ENCODE assay signal across 26 mouse cellular contexts in the genomic region with DNA sequence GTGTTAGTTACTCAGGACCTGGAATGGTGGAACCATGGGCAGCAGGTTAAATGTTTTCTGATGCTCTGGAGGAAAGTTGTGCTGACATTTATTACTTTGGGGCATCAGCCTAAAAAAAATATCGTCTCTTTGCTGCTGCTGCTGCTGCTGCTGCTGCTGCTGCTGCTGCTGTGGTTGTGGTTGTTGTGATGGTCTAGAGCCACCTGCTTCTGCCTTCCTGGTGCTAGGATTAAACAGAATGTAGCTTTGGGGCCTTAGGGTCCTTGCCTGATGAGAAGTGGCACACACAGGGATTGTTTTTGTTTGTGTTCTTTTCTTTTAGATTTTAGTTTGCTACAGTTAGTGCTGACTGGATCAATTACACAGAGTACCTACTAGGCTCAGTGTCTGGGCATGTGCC.
DNase-seq lines count a peak whose midpoint lies in the region; ATAC-seq and TF ChIP-seq lines count a peak whose summit lies in the region.
"Had no signal": no experiment of that assay in that cellular context is flagged by ENCODE, and none has a peak within 500 bp of the region (broad histone marks: within the 10 kb centered on the region; RNA-seq: fewer than 3 reads in every experiment).

No protein-coding gene starts in this region.

- H3K4me3 ChIP-seq in hindbrain, embryonic 10.5 days, result no peak overlapping the region
- H3K4me3 ChIP-seq in hindbrain, postnatal 0 days (ENCODE audit: low read length), result no peak overlapping the region
- no peak overlapping the region for H3K4me3 ChIP-seq in thymus, adult 2 months (ENCODE audit: control insufficient read depth, insufficient read depth, low read length)
- no peak overlapping the region for H3K4me3 ChIP-seq in kidney, embryonic 15.5 days (replicated peaks)
- H3K4me3 ChIP-seq: gastrocnemius, adult 2 months; hindbrain, embryonic 12.5 days; layer of hippocampus, adult 2 months; limb, embryonic 15.5 days; liver, embryonic 13.5 days; neural tube, embryonic 12.5 days had no signal

- no peak overlapping the region for H3K4me2 ChIP-seq in hindbrain, postnatal 0 days (ENCODE audit: low read depth, low read length)
- H3K4me2 ChIP-seq in kidney, embryonic 15.5 days, result no peak overlapping the region
- H3K4me2 ChIP-seq: hindbrain, embryonic 12.5 days; limb, embryonic 15.5 days; liver, embryonic 13.5 days; neural tube, embryonic 12.5 days had no signal

- peak overlapping the region; percentile 45 for H3K27ac ChIP-seq in hindbrain, embryonic 10.5 days
- H3K27ac ChIP-seq in hindbrain, postnatal 0 days, result no peak overlapping the region
- H3K27ac ChIP-seq in thymus, adult 2 months (ENCODE audit: control insufficient read depth, insufficient read depth, low read length), result peak overlapping the region; percentile 47
- no peak overlapping the region for H3K27ac ChIP-seq in kidney, embryonic 15.5 days
- H3K27ac ChIP-seq: hindbrain, embryonic 12.5 days; layer of hippocampus, adult 2 months; limb, embryonic 15.5 days; liver, embryonic 13.5 days; neural tube, embryonic 12.5 days had no signal

- no peak overlapping the region for H3K9ac ChIP-seq in hindbrain, postnatal 0 days (replicated peaks; ENCODE audit: low read length)
- H3K9ac ChIP-seq in kidney, embryonic 15.5 days, result no peak overlapping the region
- H3K9ac ChIP-seq: hindbrain, embryonic 12.5 days; limb, embryonic 15.5 days; liver, embryonic 13.5 days; neural tube, embryonic 12.5 days had no signal

- no peak for TF ChIP-seq CTCF in hindbrain, postnatal 0 days (IDR thresholded peaks at IDR 0.05; ENCODE audit: low read depth)
- TF ChIP-seq CTCF in thymus, adult 2 months (IDR thresholded peaks at IDR 0.05; ENCODE audit: borderline replicate concordance, control insufficient read depth, extremely low read depth, insufficient read depth, low read length, poor library complexity), result no peak

- no peaks in the 10 kb centered on the region for H3K9me3 ChIP-seq in hindbrain, embryonic 10.5 days
- no peaks in the 10 kb centered on the region for H3K9me3 ChIP-seq in hindbrain, postnatal 0 days (ENCODE audit: low read length)
- H3K9me3 ChIP-seq in kidney, embryonic 15.5 days (replicated peaks), result no peaks in the 10 kb centered on the region
- H3K9me3 ChIP-seq: hindbrain, embryonic 12.5 days; limb, embryonic 15.5 days; liver, embryonic 13.5 days; neural tube, embryonic 12.5 days had no signal

- DNase-seq in hindbrain, embryonic 10.5 days (ENCODE audit: low spot score), result no peak
- DNase-seq in hindbrain, postnatal 0 days (ENCODE audit: low spot score), result no peak
- peak; percentile 40 for DNase-seq in thymus, adult 2 months
- no peak for DNase-seq in thymus, adult 18-20 months
- peak; percentile 54 for DNase-seq in thymus, postnatal 14 days
- DNase-seq: adrenal gland, adult 2 months; adrenal gland, postnatal 36 days; B cell, adult 2 months; cerebellum, adult 18-20 months; cerebellum, postnatal 10 days; gastrocnemius, adult 2 months; gastrocnemius, postnatal 36 days; heart, adult 18-20 months; kidney, adult 11 months; left cerebral cortex, postnatal 4 days; liver, embryonic 13.5 days; lung, adult 18-20 months; lung, postnatal 10 days had no signal

- peaks cover 82% of the 10 kb centered on the region for H3K4me1 ChIP-seq in hindbrain, embryonic 10.5 days (replicated peaks)
- peaks cover 21% of the 10 kb centered on the region for H3K4me1 ChIP-seq in hindbrain, postnatal 0 days (ENCODE audit: insufficient read depth, low read length)
- peaks cover 21% of the 10 kb centered on the region for H3K4me1 ChIP-seq in thymus, adult 2 months (replicated peaks; ENCODE audit: control insufficient read depth, insufficient read depth, low read length)
- peaks cover 71% of the 10 kb centered on the region for H3K4me1 ChIP-seq in kidney, embryonic 15.5 days

- WGBS in hindbrain, embryonic 10.5 days, result 76% methylated on average over 1 of the region's 1 CpGs
- WGBS in hindbrain, postnatal 0 days, result 79% methylated on average over 1 of the region's 1 CpGs
- WGBS in thymus, adult 2 months, result 4% methylated on average over 1 of the region's 1 CpGs
- 46% methylated on average over 1 of the region's 1 CpGs for WGBS in kidney, embryonic 15.5 days

- H3K27me3 ChIP-seq in hindbrain, embryonic 10.5 days (ENCODE audit: insufficient read depth, poor library complexity, severe bottlenecking), result no peaks in the 10 kb centered on the region
- H3K27me3 ChIP-seq in hindbrain, postnatal 0 days (ENCODE audit: insufficient read depth, low read length), result no peaks in the 10 kb centered on the region
- H3K27me3 ChIP-seq in thymus, adult 2 months (ENCODE audit: control insufficient read depth, insufficient read depth, low read length), result no peaks in the 10 kb centered on the region
- H3K27me3 ChIP-seq in kidney, embryonic 15.5 days, result no peaks in the 10 kb centered on the region
- H3K27me3 ChIP-seq: hindbrain, embryonic 12.5 days; limb, embryonic 15.5 days; liver, embryonic 13.5 days; neural tube, embryonic 12.5 days had no signal

- TF ChIP-seq POLR2A in thymus, adult 2 months (IDR thresholded peaks at IDR 0.05; ENCODE audit: control insufficient read depth, extremely low read depth, insufficient read depth, low read length, poor library complexity), result no peak

- no peak for ATAC-seq in hindbrain, postnatal 0 days
- ATAC-seq in kidney, embryonic 15.5 days (replicated peaks; ENCODE audit: low FRiP score), result no peak
- ATAC-seq: activated CD4-positive, CD25-positive, alpha-beta regulatory T cell, adult 4 months; forebrain, embryonic 14.5 days; midbrain, embryonic 16.5 days had no signal

- H3K36me3 ChIP-seq in hindbrain, embryonic 10.5 days, result peaks cover 8% of the 10 kb centered on the region
- no peaks in the 10 kb centered on the region for H3K36me3 ChIP-seq in hindbrain, postnatal 0 days (ENCODE audit: insufficient read depth, low read length)
- H3K36me3 ChIP-seq in thymus, adult 2 months (ENCODE audit: control insufficient read depth, insufficient read depth, low read length), result no peaks in the 10 kb centered on the region; the same call in 1 of the 2 replicates
- peaks cover 10% of the 10 kb centered on the region for H3K36me3 ChIP-seq in kidney, embryonic 15.5 days

Comparison
In these comparisons a context has a peak if more than half of its experiments do, and no peak if none do; other contexts are left out.
1. DNase-seq: peak in thymus, adult 2 months (single experiment) and thymus, postnatal 14 days (single experiment); none in hindbrain, embryonic 10.5 days (single experiment), hindbrain, postnatal 0 days (single experiment) and thymus, adult 18-20 months (0 of 2).
2. H3K27ac ChIP-seq: peak in hindbrain, embryonic 10.5 days (single experiment) and thymus, adult 2 months (single experiment); none in hindbrain, postnatal 0 days (single experiment) and kidney, embryonic 15.5 days (single experiment).